Mouse (Mus musculus) myocyte (in vitro differentiated cells): ENCODE data around the gene Dazap1. TPM values are rescaled to one million over a fixed set of nuclear protein-coding genes. Genes with fewer than 3 reads are reported as not detected.
A peak's percentile ranks its signal among the peaks of the same experiment; 100 is the strongest.

ENCODE experiments used
- H3K27me3 ChIP-seq: one replicate; pipeline ENCODE4 v1.6.1; 2011; ENCODE audit not compliant: control insufficient read depth, insufficient read depth, insufficient read length
- H3K36me3 ChIP-seq: one replicate; pipeline ENCODE4 v1.6.1; 2011; ENCODE audit not compliant: control insufficient read depth, insufficient read depth
- H3K4me2 ChIP-seq: one replicate; pipeline ENCODE4 v1.6.1; 2011; ENCODE audit warnings: low read depth, control low read depth
- H3K4me3 ChIP-seq: one replicate; pipeline ENCODE4 v1.5.1; 2011; ENCODE audit warnings: mild to moderate bottlenecking, control low read depth, moderate library complexity
- H3K79me2 ChIP-seq: one replicate; pipeline ENCODE4 v1.6.1; 2011; ENCODE audit not compliant: control insufficient read depth, insufficient read depth
- H3ac ChIP-seq: one replicate; pipeline ENCODE4 v1.6.1; 2011; ENCODE audit not compliant: control insufficient read depth, insufficient read length
- CEBPB ChIP-seq: IDR thresholded peaks from 2 replicates; pipeline ENCODE4 v1.6.1; 2011; ENCODE audit warnings: mild to moderate bottlenecking, moderate library complexity; ENCODE audit not compliant: poor library complexity, insufficient read depth, severe bottlenecking
- E2F4 ChIP-seq: IDR thresholded peaks from one replicate; pipeline ENCODE4 v1.6.1; 2011; ENCODE audit warnings: mild to moderate bottlenecking, control low read depth, moderate library complexity; ENCODE audit not compliant: insufficient read depth
- MAX ChIP-seq: IDR thresholded peaks from one replicate; pipeline ENCODE4 v1.6.1; 2011; ENCODE audit warnings: low read depth, mild to moderate bottlenecking, control low read depth
- MYOD1 ChIP-seq, 3 experiments: IDR thresholded peaks; one replicate each; pipeline ENCODE4 v1.6.1; 2011; ENCODE audit warnings: control low read depth in 2 of 3, low read depth in 2 of 3, mild to moderate bottlenecking in 2 of 3, moderate library complexity in 1 of 3; ENCODE audit not compliant: insufficient read length in 2 of 3, control insufficient read depth in 1 of 3
- MYOG ChIP-seq, 3 experiments: IDR thresholded peaks; one replicate each; pipeline ENCODE4 v1.6.1; 2011; ENCODE audit warnings: control low read depth in 2 of 3, low read depth in 2 of 3, mild to moderate bottlenecking in 2 of 3; ENCODE audit not compliant: insufficient read length in 2 of 3, control insufficient read depth in 1 of 3, insufficient read depth in 1 of 3
- POLR2A ChIP-seq: IDR thresholded peaks from one replicate; pipeline ENCODE4 v1.6.1; 2011; ENCODE audit warnings: low read depth, mild to moderate bottlenecking, control low read depth, moderate library complexity; ENCODE audit not compliant: insufficient read length
- POLR2AphosphoS2 ChIP-seq: IDR thresholded peaks from one replicate; pipeline ENCODE4 v1.6.1; 2011; ENCODE audit warnings: low read depth, control low read depth; ENCODE audit not compliant: insufficient read length
- REST ChIP-seq: IDR thresholded peaks from one replicate; pipeline ENCODE4 v1.6.1; 2011; ENCODE audit warnings: mild to moderate bottlenecking, control low read depth, moderate library complexity; ENCODE audit not compliant: insufficient read depth, insufficient read length
- SRF ChIP-seq: IDR thresholded peaks from one replicate; pipeline ENCODE4 v1.6.1; 2011; ENCODE audit warnings: low read depth; ENCODE audit not compliant: control insufficient read depth, insufficient read length
- TCF12 ChIP-seq: IDR thresholded peaks from one replicate; pipeline ENCODE4 v1.6.1; 2011; ENCODE audit warnings: mild to moderate bottlenecking, control low read depth; ENCODE audit not compliant: poor library complexity, insufficient read depth, severe bottlenecking
- TCF3 ChIP-seq: IDR thresholded peaks from one replicate; pipeline ENCODE4 v1.6.1; 2011; ENCODE audit warnings: low read depth, control low read depth; ENCODE audit not compliant: insufficient read length
- USF1 ChIP-seq: IDR thresholded peaks from one replicate; pipeline ENCODE4 v1.6.1; 2011; ENCODE audit warnings: low read depth, mild to moderate bottlenecking, control low read depth, moderate library complexity
- polyA plus RNA-seq: library from polyadenylated mRNA; unstranded; fragments of >200 nt; fragmentation: generic; extraction: Trizol; gene quantifications from one replicate; pipeline ENCODE4 v1.2.1, GENCODE M21; 2012; ENCODE audit warnings: missing spikeins

Gene Dazap1
- polyA plus RNA-seq, 1 experiment, result 123 TPM

DNA sequence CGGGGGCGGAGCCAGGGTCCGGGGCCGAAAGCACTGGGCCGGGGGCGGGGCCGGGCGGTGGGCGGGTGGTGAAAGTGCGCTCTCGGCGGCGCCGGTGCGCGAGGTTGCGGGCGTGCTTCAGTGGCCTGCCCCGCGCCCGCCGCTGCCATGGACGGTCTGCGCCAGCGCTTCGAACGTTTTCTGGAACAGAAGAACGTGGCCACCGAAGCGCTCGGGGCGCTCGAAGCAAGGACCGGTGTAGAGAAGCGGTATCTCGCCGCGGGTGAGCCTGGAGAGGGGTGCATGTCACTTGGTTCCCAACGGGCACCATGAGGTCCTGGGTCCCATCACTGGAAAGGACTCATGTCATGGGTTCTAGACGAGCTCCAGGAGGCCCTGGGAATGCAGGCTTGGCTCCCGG, 68.8 kb downstream of the Dazap1 start:
- no peaks in the 10 kb centered on the region for H3K27me3 ChIP-seq
- peak overlapping the region; percentile 24 for H3K4me3 ChIP-seq
- H3K79me2 ChIP-seq, result no peaks in the 10 kb centered on the region
- peak overlapping the region; percentile 98 for H3K4me2 ChIP-seq
- TF ChIP-seq POLR2A (peak; percentile 64), SRF (no peak)
- H3ac ChIP-seq, result peak overlapping the region; percentile 12
- H3K36me3 ChIP-seq, result no peaks in the 10 kb centered on the region

DNA sequence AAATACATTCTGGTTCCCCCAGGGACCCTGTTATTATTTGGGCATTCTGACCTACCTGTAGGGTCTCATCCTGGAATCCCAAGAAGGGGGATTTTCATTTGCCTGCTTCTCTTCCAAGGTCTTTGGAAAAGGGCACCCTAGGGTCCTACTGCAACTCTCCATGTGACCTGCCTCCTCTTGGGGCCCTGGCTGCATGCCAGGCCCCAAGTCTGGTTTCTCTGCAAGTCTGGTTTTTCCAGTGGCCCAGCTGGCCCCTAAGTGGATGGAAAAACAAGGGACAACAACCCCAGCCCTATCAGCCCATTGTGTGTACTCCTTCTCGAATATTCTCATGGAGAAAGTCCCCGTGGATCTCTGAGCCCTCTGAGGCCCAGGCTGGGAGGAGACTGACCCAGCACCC, 69.6 kb downstream of the Dazap1 start:
- Histone ChIP-seq H3K79me2 (no peaks in the 10 kb centered on the region), H3K4me3 (peak overlapping the region; percentile 24), H3K27me3 (no peaks in the 10 kb centered on the region), H3K36me3 (no peaks in the 10 kb centered on the region), H3ac (no peak overlapping the region), H3K4me2 (peak overlapping the region; percentile 98)
- TF ChIP-seq REST, result no peak
- TF ChIP-seq CEBPB, result no peak
- TF ChIP-seq USF1, result no peak
- TF ChIP-seq POLR2AphosphoS2, result no peak
- no peak for TF ChIP-seq SRF
- TF ChIP-seq MYOG (IDR thresholded peaks at IDR 0.05; ENCODE audit: control insufficient read depth in 1 of 3, insufficient read depth in 1 of 3, insufficient read length in 2 of 3, low read depth in 2 of 3), result no peak
- TF ChIP-seq E2F4, result no peak
- no peak for TF ChIP-seq TCF3
- TF ChIP-seq MAX, result no peak
- no peak for TF ChIP-seq POLR2A
- no peak for TF ChIP-seq TCF12
- no peak for TF ChIP-seq MYOD1 (IDR thresholded peaks at IDR 0.05; ENCODE audit: control insufficient read depth in 1 of 3, insufficient read length in 2 of 3, low read depth in 2 of 3)

DNA sequence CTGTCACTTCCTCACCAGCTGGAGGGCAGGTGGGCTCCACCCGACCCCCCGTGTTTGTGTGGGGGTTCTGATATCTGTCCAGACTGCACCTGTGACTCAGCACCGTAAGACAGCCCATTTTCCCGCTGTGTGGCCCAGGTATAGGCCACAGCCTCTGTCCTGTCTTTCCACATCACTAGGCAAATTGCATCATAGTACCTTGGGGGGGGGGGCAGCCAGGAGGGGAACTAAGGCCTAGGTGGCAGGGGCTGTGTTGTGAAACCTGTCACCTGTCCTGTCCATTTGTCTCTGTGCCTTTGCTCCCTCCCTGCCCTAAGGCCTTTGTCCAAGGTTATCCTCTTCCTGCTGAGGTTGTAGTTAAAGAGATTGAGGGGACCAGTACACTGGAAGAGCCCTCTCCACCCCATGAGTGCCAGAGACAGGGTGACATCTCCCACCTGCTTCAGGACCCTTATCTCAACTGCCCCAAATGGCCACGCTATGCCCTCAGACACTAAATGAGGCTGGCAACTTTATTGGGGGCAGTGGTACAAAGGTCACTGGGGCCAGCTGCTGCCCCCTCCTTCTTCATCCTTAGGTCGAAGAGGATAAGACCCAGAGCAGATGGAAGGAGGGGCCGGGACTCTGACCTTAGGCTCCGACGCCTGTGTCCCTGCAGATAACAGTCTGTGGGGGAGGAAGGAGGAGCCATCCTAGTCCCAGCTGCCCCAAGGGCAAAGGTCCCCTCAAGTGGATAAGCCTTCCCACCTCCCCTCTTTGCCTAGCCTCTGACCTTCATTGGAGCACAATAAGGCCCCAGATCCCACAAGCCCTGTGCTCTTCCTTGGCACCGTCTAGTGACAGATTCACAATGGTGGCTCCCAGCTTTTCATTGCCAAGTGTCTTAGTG, 70.6 kb downstream of the Dazap1 start:
- Histone ChIP-seq H3K36me3 (no peaks in the 10 kb centered on the region), H3K4me3 (no peak overlapping the region), H3K4me2 (no peak overlapping the region), H3K79me2 (no peaks in the 10 kb centered on the region), H3ac (no peak overlapping the region), H3K27me3 (no peaks in the 10 kb centered on the region)
- no peak for TF ChIP-seq REST
- TF ChIP-seq CEBPB, result no peak
- TF ChIP-seq MYOD1 (IDR thresholded peaks at IDR 0.05; ENCODE audit: control insufficient read depth in 1 of 3, insufficient read length in 2 of 3, low read depth in 2 of 3), result no peak
- no peak for TF ChIP-seq POLR2AphosphoS2
- TF ChIP-seq MAX, result no peak
- TF ChIP-seq E2F4, result no peak
- no peak for TF ChIP-seq TCF3
- no peak for TF ChIP-seq USF1
- TF ChIP-seq MYOG (IDR thresholded peaks at IDR 0.05; ENCODE audit: control insufficient read depth in 1 of 3, insufficient read depth in 1 of 3, insufficient read length in 2 of 3, low read depth in 2 of 3), result no peak
- no peak for TF ChIP-seq POLR2A
- TF ChIP-seq TCF12, result no peak
- no peak for TF ChIP-seq SRF

DNA sequence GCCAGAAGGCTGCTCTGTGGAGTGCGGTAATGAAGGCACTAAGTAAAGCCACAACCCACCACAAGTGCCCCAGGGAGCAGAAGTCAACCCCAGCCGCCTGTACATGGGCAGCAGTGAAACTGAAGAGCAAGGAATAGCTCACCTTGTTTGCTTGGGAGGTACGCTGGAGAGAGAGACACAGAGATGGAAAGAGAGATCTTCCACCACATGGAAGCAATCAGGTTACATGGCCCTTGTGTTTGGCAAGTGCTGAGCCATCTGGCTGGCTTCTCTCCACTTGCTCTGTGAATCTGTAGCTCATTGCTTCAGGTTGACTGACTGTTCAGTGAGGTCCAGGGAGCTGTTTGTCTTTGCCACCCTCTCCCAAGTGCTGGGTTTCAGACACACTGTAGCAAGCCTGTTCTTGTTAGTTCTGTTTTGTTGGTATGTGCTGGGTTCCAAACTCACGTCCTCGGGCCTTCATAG, 71.3 kb downstream of the Dazap1 start:
- H3K27me3 ChIP-seq, result no peaks in the 10 kb centered on the region
- no peak overlapping the region for H3K4me3 ChIP-seq
- no peak overlapping the region for H3K4me2 ChIP-seq
- no peak overlapping the region for H3ac ChIP-seq
- TF ChIP-seq MAX (no peak), CEBPB (no peak), POLR2AphosphoS2 (no peak), TCF3 (no peak), POLR2A (no peak), E2F4 (no peak), MYOG (IDR thresholded peaks at IDR 0.05; ENCODE audit: control insufficient read depth in 1 of 3, insufficient read depth in 1 of 3, insufficient read length in 2 of 3, low read depth in 2 of 3) (no peak), MYOD1 (IDR thresholded peaks at IDR 0.05; ENCODE audit: control insufficient read depth in 1 of 3, insufficient read length in 2 of 3, low read depth in 2 of 3) (no peak), REST (no peak), SRF (no peak), TCF12 (no peak)
- no peaks in the 10 kb centered on the region for H3K36me3 ChIP-seq
- H3K79me2 ChIP-seq, result no peaks in the 10 kb centered on the region

DNA sequence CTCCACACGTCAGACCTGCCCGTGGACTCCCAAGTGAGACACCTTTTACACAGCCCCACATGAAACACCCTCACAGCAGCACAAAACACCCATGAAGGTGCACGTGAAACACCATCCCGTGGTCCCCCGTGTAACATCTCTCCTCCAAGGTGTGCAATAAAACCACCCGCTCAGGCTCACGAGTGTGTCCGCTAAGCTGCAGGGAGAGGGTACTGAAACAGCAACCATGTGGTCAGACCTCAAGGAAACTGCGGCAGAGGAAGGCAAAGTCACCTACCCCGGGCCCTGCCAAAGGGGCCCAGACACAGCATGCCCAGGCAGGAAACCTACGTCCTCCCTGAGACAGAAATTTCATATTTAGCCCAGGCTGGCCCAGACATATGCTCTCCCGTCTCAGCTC, 75.0 kb downstream of the Dazap1 start:
- Histone ChIP-seq H3K27me3 (no peaks in the 10 kb centered on the region), H3K79me2 (no peaks in the 10 kb centered on the region), H3ac (no peak overlapping the region), H3K4me2 (no peak overlapping the region), H3K36me3 (no peaks in the 10 kb centered on the region), H3K4me3 (no peak overlapping the region)
- no peak for TF ChIP-seq CEBPB
- peak; percentile 49 for TF ChIP-seq POLR2AphosphoS2

Other genes starting within 250 kb of the Dazap1 start
- 0.53 TPM for gene Arhgap45, start 244.8 kb upstream of the Dazap1 start, polyA plus RNA-seq
- gene Polr2e, start 221.7 kb upstream of the Dazap1 start, polyA plus RNA-seq, result 209 TPM
- 1,278 TPM for gene Gpx4, start 214.3 kb upstream of the Dazap1 start, polyA plus RNA-seq
- 44.6 TPM for gene Sbno2, start 155.9 kb upstream of the Dazap1 start, polyA plus RNA-seq
- gene Stk11, start 145.7 kb upstream of the Dazap1 start, polyA plus RNA-seq, result 150 TPM
- 1,163 TPM for gene Atp5d, start 122.9 kb upstream of the Dazap1 start, polyA plus RNA-seq
- gene Cbarp, start 120.7 kb upstream of the Dazap1 start, polyA plus RNA-seq, result 10.0 TPM
- gene Midn, start 113.2 kb upstream of the Dazap1 start, polyA plus RNA-seq, result 131 TPM
- gene Cirbp, start 95.5 kb upstream of the Dazap1 start, polyA plus RNA-seq, result 54.2 TPM
- gene 1600002K03Rik, start 88.5 kb upstream of the Dazap1 start, polyA plus RNA-seq, result 23.5 TPM
- 3.6 TPM for gene Efna2, start 82.0 kb upstream of the Dazap1 start, polyA plus RNA-seq
- gene Mum1, start 35.1 kb upstream of the Dazap1 start, polyA plus RNA-seq, result 30.7 TPM
- gene Ndufs7, start 12.4 kb upstream of the Dazap1 start, polyA plus RNA-seq, result 407 TPM
- gene Gamt, start 474 bp upstream of the Dazap1 start, polyA plus RNA-seq, result 162 TPM
- gene Rps15, start 31.0 kb downstream of the Dazap1 start, polyA plus RNA-seq, result 4,761 TPM
- 0.24 TPM for gene Apc2, start 34.5 kb downstream of the Dazap1 start, polyA plus RNA-seq
- gene 2310011J03Rik, start 59.1 kb downstream of the Dazap1 start, polyA plus RNA-seq, result 44.0 TPM
- 2.1 TPM for gene Pcsk4, start 68.0 kb downstream of the Dazap1 start, polyA plus RNA-seq
- gene Reep6, start 68.5 kb downstream of the Dazap1 start, polyA plus RNA-seq, result 25.7 TPM
- 57.8 TPM for gene Adamtsl5, start 86.9 kb downstream of the Dazap1 start, polyA plus RNA-seq
- gene Plk5, start 95.0 kb downstream of the Dazap1 start, polyA plus RNA-seq, result 0.05 TPM
- 29.6 TPM for gene Mex3d, start 126.2 kb downstream of the Dazap1 start, polyA plus RNA-seq
- 190 TPM for gene Mbd3, start 138.1 kb downstream of the Dazap1 start, polyA plus RNA-seq
- gene Uqcr11, start 145.3 kb downstream of the Dazap1 start, polyA plus RNA-seq, result 1,247 TPM
- 67.5 TPM for gene Tcf3, start 172.2 kb downstream of the Dazap1 start, polyA plus RNA-seq
- gene Onecut3, start 233.3 kb downstream of the Dazap1 start, polyA plus RNA-seq, result not detected